Mouse (Mus musculus) liver, adult 2 months (tissue): ENCODE results near the gene Fam102b.

ENCODE experiments used
- CTCF ChIP-seq: fragments of 200-500 bp; IDR thresholded peaks from 2 replicates; pipeline ENCODE4 v1.5.1; 2011; ENCODE audit warnings: low read depth, low read length, control low read depth
- POLR2A ChIP-seq: fragments of 200-500 bp; IDR thresholded peaks from 2 replicates; pipeline ENCODE4 v1.6.1; 2011; ENCODE audit warnings: low read length, control low read depth; ENCODE audit not compliant: insufficient read depth; ENCODE audit errors: extremely low read depth

DNA sequence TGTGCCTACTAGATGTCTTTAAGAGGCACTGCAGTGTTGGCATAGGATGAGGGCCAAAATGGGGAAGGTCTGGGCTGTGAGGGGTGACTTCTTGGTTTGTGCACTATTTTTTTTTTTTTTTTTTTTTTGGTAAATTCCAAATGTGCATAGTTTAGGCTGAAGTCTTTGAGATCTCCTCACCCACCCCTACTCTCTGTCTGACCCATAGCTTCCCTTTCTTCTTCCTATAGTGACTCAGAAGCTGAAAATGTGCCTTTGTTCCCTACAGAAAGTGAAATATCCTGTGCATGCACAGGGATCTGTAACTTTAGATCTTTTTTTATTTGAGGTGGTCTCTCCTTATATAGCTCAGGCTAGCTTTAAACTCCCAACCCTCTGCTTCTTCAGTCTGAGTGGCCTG lies 69.4 kb downstream of the Fam102b start:
- TF ChIP-seq POLR2A (no peak), CTCF (no peak)
